Mouse (Mus musculus): ENCODE measurements around the gene Carns1.

The Carns1 gene

GRCm38 (mm10) chr19:4175368-4175947 lies at the start of gene Carns1:
Carns1 (minus strand) TSS chr19:4175479.
- peak; percentile 75 for DNase-seq (ENCODE audit: low spot score)

GRCm38 (mm10) chr19:4222165-4222564 lies 46.9 kb upstream of the Carns1 start:
- no peak for DNase-seq (ENCODE audit: low spot score)

- DNase-seq (ENCODE audit: low spot score) = peak; percentile 66
Observed at GRCm38 (mm10) chr19:4220957-4221743, 45.9 kb upstream of the Carns1 start.

GRCm38 (mm10) chr19:4220416-4220815 lies 45.1 kb upstream of the Carns1 start:
- DNase-seq (ENCODE audit: low spot score) = peak; percentile 70

GRCm38 (mm10) chr19:4219943-4220342 lies 44.7 kb upstream of the Carns1 start:
- DNase-seq (ENCODE audit: low spot score) = no peak

- DNase-seq (ENCODE audit: low spot score) = no peak
Observed at GRCm38 (mm10) chr19:4218784-4219183, 43.5 kb upstream of the Carns1 start.

GRCm38 (mm10) chr19:4218293-4218692 lies 43.0 kb upstream of the Carns1 start:
- DNase-seq (ENCODE audit: low spot score) = no peak

- no peak for DNase-seq (ENCODE audit: low spot score)
Observed at GRCm38 (mm10) chr19:4217855-4218254, 42.6 kb upstream of the Carns1 start.

GRCm38 (mm10) chr19:4217140-4217539 lies 41.9 kb upstream of the Carns1 start:
- no peak for DNase-seq (ENCODE audit: low spot score)

- DNase-seq (ENCODE audit: low spot score) = peak; percentile 68
Observed at GRCm38 (mm10) chr19:4216041-4216685, 40.9 kb upstream of the Carns1 start.

GRCm38 (mm10) chr19:4215451-4215840 lies 40.2 kb upstream of the Carns1 start:
- DNase-seq (ENCODE audit: low spot score) = no peak

GRCm38 (mm10) chr19:4214771-4215450 lies 39.6 kb upstream of the Carns1 start:
- DNase-seq (ENCODE audit: low spot score) = peak; percentile 68

- DNase-seq (ENCODE audit: low spot score) = peak; percentile 66
Observed at GRCm38 (mm10) chr19:4214071-4214770, 38.9 kb upstream of the Carns1 start, which contains the start of the genes Clcf1 and AC109138.7. Clcf1 (plus strand) TSS chr19:4214238. AC109138.7 (plus strand) TSS chr19:4214357.

- peak; percentile 46 for DNase-seq (ENCODE audit: low spot score)
Observed at GRCm38 (mm10) chr19:4213524-4213974, 38.3 kb upstream of the Carns1 start.

- no peak for DNase-seq (ENCODE audit: low spot score)
Observed at GRCm38 (mm10) chr19:4211891-4212588, 36.8 kb upstream of the Carns1 start.

- no peak for DNase-seq (ENCODE audit: low spot score)
Observed at GRCm38 (mm10) chr19:4208563-4208962, 33.3 kb upstream of the Carns1 start.

- DNase-seq (ENCODE audit: low spot score) = peak; percentile 79
Observed at GRCm38 (mm10) chr19:4206971-4207370, 31.7 kb upstream of the Carns1 start.

GRCm38 (mm10) chr19:4204889-4205288 lies 29.6 kb upstream of the Carns1 start:
- no peak for DNase-seq (ENCODE audit: low spot score)

GRCm38 (mm10) chr19:4203604-4204326 lies 28.5 kb upstream of the Carns1 start:
- DNase-seq (ENCODE audit: low spot score) = no peak

- no peak for DNase-seq (ENCODE audit: low spot score)
Observed at GRCm38 (mm10) chr19:4203148-4203547, 27.9 kb upstream of the Carns1 start.

Measured in testis, postnatal 10 days (tissue).